Mouse (Mus musculus) 3134 (cell line): ENCODE data around the gene Lefty1.
A peak's percentile ranks its signal among the peaks of the same experiment; 100 is the strongest.
"Not testable (repeated sequence)": the region's sequence is repeated elsewhere in the genome, so short reads cannot be mapped to it uniquely, and the experiment has no call there.

Experiments
- DNase-seq: peaks from one replicate; pipeline ENCODE4 v3.0.0-alpha.2; 2011; ENCODE audit warnings: low spot score; ENCODE audit not compliant: insufficient read length; ENCODE audit errors: extremely low read depth

The Lefty1 gene

DNA sequence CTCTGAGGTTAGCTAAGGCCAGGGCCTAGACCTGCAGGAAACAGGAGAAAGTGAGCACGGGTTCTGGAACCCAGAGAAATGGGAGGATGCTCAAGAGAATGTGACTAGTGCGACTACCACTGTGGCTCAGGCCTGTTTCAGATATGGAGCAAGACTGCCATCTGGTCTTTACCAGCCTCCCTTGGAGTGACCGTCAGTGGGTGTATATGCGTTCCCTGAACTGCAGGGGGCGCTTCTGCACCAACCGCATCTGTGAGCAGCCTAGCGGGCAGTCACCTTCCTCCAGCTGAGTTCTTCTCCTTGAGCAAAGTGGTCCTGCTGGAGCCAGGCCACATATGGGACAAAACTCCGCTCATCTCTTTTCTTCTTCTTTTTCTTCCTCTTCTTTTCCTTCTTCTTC is 15.1 kb upstream of the Lefty1 start:
- peak; percentile 53 for DNase-seq

DNA sequence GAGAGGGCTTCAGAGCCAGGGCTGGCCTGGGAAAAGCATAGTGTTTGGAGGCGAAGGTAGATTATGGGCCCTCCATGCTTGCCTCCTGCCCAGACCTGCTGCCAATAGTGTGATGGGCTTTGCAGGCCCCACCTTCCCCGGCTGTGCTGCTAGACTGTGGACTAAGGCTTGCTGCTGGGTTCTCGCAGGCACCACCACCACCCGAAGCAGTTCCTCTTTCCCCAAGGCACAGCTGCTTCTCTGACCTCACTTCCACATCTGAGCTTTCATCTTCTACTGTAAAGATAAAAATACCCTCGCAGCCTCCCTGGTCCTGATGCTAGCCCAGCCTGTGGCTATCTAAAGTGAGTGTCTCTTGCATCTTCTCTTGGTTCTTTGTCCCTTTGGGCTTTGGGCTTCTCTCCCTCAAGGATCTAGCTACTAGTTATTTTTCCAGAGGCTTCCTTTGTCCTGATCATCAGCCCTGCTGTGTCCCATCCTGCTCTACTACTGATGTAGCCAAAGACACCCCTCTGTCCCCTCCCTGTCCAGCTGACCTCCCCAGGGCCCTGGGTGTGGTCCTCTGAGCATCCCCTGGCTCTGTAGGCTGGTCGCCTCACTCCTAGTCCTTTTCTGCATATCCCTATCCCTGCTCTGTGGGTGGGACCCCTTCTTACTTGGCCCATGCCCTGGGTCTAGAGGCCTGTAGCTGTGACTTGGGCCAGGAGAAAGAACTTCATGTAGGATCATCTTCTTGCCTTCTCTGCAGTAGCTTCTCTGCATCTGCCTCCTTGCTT is 12.4 kb upstream of the Lefty1 start:
- no peak for DNase-seq

DNA sequence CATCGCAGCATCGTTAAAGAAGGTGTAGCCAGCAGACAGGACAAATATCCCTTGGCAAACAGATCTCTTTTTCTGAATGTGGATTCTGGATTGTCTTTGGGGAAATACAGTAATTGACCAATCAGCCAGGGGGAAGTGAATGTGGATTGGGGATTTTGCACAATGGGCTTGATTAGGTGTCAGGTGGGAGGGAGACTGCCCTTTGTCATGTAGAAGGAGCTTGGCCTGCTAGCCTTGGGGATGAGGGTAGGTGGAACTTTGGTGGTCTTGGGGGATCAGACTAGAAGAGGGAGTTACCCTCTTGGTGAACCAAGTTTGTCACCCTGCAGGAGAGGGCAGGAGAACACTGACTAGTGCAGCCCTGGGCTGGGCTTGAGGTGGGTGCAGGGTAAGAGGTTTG is 10.1 kb upstream of the Lefty1 start:
- no peak for DNase-seq

DNA sequence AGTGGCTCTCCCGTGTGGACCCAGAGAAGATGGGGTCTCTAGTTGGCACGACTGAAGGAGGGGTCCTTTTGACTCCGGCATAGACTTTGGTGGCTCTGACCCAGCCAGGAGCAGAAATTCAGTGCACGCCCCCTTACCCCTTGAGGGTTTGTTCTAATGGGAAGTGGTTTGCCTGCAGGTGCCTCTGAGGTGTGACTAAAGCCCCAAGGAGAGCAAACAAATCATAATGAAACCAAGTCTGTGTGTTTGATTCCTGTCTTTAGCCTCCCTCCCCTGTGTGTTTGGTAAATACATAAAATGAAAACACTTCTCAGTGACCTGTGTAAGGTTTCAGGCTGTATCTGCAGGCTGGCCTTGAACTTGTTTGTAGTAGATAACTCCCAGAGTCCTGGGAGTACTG is 8.5 kb upstream of the Lefty1 start:
- no peak for DNase-seq

DNA sequence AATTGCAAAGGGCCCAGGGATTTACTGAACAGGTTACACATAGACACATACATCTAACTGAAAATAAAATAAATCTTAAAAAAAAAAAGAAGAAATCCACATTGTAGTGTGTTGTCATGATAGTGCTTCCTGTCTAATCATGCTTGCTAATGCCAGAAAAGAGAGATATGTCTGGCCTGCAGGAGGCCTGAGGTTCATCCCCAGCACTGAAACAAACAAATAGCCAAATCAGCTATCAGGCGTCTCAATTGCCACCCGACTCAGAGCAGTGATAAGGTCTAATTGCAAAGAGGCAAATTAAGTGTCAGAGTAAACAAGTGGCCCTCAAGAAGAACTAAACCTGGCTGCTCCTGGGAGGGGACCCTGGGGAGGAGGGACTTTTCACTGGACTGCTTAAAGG is 5.2 kb upstream of the Lefty1 start:
- no peak for DNase-seq

DNA sequence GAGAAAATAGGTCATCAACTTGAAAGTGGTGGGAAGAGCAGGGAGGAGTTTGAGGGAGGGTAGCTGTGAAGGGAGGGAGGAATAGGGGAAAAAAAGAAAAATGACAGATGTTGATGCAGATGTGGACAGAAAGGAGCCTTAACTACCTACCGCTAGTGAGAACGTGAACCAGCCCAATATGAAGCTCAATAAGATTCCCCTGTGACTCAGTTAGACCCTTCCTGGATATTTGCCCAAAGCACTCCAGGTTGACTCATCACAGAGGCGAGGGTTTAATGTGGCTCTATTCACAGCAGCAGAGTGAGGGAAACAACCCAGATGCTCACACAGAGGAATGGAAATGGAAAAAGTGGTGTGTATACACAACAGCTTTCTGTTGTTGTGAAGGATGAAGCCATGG is 3.7 kb upstream of the Lefty1 start:
- DNase-seq: peak; percentile 62

DNA sequence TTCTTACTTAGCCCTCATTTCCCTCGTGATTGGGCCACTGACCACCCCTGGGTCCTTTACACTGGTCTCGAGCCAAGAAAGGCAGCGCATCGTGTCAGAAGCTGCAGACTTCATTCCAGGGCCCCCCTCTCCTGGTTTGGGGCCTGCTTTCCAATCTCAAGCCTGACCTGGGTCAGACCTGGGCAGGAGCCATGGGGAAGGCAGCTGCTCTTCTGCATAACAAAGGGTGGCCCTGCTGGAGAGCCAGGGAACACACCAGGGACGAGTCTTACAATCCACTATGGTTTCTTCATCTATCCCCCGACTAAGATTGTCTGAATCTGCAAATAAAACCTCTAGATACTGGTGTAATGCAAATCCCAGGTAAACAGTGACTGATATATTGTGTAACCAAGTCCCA is 1.2 kb upstream of the Lefty1 start:
- no peak for DNase-seq

DNA sequence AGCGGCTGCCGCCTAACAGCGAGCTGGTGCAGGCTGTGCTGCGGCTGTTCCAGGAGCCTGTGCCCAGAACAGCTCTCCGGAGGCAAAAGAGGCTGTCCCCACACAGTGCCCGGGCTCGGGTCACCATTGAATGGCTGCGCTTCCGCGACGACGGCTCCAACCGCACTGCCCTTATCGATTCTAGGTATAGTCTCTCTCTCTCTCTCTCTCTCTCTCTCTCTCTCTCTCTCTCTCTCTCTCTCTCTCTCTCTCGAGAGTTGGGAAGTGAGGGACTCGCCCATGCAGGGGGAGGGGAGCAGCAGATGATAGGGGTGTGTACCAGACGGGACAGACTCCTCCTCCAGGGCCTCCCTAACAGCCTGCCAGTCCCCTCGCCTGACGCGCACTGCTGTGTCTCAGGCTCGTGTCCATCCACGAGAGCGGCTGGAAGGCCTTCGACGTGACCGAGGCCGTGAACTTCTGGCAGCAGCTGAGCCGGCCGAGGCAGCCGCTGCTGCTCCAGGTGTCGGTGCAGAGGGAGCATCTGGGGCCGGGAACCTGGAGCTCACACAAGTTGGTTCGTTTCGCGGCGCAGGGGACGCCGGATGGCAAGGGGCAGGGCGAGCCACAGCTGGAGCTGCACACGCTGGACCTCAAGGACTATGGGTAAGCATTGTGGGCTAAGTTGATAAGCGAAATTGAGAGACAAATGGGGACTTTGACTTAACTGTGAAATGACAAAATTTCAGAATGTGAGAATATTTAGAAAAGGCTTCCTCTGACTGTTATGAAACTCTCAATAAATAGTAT is 2.0 kb downstream of the Lefty1 start:
- not testable (repeated sequence) for DNase-seq

DNA sequence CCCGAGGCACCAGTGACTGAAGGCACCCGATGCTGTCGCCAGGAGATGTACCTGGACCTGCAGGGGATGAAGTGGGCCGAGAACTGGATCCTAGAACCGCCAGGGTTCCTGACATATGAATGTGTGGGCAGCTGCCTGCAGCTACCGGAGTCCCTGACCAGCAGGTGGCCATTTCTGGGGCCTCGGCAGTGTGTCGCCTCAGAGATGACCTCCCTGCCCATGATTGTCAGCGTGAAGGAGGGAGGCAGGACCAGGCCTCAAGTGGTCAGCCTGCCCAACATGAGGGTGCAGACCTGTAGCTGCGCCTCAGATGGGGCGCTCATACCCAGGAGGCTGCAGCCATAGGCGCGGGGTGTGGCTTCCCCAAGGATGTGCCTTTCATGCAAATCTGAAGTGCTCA is 2.8 kb downstream of the Lefty1 start:
- not testable (repeated sequence) for DNase-seq

DNA sequence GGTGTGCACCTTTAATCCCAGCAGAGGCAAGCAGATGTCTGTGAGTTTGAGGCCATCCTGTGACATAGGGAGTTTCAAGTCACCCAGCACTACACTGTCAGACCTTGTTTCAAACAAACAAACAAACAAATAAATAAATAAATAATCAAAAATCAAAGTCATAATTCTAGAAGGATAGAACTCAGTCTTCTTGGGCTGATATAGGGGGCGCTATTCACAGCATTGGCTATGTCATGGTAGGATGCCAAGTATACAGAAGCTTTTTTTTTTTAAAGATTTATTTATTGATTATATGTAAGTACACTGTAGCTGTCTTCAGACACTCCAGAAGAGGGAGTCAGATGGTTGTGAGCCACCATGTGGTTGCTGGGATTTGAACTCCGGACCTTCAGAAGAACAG is 4.0 kb downstream of the Lefty1 start:
- not testable (repeated sequence) for DNase-seq

DNA sequence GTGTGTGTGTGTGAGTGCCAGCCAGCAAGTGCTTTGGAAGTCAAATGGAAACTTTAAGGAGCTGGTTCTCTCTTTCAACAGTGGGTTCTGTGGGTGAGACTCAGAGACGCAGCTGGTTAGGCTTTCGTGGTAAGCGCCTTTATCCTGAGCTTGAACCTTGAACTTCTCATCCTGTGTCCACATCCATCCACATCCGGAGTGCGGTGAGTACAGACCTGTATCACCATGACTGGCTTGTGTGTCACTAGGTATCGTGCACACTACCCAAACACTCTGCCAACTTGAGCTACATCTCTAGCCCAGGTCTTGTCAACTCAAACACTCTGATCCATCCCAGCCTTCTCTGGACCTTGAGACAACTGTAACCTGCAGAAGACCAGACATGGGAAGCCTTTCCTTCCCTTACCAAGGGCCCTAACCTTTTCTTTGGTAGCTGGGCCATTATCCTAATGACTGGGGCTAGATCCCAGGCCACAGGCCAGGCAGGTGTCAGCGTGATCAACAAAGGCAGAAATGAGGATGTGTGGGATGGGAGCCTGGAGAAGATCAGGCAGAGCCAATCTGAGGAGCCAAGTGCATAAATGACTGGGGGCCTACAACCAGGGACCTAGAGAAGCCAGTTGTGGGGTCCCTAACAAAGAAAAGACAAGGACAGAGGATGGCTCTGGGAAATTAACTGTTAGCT is 6.1 kb downstream of the Lefty1 start:
- DNase-seq: no peak

DNA sequence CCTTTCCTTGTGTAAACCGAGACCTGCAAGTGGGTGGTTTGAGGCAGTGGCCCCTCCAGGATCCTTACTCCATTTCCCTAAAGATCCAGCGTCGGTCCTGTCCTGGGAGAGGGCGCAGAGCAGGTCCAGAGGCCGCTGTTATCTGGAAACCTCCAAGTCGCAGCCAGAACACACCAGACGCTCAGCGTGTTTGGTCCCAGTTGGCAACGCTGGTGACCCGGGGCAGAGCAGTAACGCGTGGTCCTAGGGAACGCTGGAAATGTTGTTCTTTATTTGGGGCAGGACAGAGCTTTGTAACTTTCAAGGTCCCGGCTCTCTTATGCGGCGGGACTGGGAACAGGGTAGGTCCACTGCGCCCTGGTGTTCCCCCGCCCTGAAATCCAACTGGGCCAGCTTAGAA is 6.9 kb downstream of the Lefty1 start:
- DNase-seq: no peak

DNA sequence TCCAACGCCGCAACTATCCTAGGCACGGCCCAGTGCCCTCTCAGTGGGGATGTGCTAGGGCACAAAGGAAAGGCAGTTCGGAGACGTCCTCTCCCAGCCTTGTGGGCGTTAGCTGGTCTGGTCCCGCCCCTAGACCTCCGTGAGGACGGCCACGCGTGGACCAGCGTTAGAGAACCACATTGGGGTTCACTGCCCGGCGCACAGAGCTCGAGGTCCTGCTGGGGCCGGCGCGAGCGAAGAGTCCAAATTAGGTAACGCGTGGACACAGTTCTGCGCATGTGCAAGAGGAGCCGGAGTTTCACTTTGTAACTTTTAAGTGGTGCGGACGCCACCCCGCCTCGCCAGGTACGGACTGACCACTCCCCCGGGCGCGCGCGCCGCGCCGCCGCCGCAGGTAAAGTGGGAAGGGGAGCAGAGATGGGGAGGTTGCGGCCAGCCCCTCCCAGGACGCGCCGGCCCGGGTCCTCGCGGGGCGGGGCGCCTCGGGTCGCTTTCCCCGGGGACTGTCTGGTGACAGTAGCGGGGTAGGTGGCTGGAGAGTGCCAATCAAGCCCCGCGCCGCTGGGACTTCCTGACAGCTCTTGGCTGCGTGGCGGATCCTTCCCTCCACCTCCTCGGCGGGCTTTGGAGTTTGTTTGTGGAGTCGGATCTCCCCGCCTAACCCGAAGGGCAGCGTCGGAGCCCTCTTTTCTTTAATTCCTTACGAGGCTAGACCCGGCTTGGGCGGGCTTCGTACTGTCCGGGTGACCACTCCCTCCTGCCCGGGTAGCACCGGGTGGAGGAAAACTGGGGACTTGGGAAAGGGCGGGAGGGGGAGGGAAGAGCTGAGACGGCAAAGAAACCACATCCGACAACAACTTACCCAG is 7.6 kb downstream of the Lefty1 start, which contains the start of gene Tmem63a:
TSS of gene Tmem63a (plus strand) at position 179 of the 866 bp plus-strand sequence.
- DNase-seq: peak; percentile 93

DNA sequence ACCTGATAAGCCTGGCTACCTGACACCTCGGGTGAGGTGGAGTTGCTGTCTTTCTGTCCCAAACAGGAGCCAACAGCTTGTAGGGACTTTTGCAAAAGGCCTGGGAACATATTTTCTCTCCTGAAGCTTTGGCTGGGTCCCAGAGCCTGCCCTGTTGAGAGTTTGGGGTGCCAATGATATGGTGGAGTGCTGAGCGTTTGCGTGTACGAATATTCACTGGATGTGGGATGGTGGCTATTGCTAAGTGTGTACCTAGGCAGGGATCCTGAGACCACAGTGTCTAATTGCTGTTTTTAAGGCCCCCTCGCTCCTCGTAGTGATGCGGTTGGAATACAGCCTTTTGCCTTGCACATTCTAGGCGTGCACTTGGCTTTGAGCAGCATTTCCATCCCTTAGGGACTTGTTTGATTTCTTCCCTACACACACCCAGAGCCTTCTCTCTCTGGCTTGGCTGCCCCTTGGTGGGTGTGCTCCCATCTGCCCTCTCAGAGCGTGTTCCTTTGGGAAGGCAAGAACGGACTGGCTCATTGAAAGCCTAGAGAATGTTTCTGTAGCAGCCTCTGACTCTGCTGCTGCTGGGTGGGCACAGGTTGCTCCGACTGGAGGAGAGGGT is 8.3 kb downstream of the Lefty1 start:
- DNase-seq: peak; percentile 39

DNA sequence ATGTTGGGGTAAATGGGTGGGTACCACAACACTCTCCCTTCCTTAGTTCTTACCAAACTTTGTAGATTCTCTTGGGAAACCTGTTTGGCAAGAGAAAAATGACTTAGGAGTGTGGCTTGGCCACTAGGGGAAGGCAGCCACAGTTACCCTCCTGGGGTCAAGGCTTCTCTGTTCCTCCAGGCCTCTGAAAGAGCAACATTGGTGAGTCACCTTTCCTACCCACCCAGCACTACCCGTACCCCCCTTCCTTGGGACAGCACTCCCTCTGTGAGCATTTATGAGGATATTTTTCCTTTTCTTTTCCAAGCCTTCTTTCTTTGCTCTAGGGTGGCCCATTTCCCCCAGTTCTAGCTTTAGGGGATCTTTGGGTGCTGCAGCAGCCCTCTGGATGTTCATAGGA is 9.1 kb downstream of the Lefty1 start:
- DNase-seq: peak; percentile 64

DNA sequence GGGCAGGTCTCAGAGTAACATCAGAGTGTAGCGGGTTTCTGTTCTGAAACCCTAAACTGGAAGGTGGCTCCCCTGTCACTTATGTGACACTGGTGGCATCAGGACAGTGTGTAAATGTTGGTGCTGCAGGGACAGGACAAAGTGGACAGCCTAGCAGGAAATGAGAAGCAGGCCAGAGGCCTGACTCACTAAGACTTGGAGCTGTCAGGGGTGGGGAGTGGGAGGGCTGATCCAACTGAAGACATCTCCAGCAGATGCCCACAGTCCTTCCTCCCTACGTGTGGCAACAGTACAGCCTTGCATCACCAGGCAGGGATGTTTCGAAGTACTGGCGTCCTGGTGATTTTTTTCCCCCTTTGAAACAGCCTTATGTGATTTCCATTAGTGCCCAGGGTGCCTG is 9.7 kb downstream of the Lefty1 start:
- peak; percentile 76 for DNase-seq

DNA sequence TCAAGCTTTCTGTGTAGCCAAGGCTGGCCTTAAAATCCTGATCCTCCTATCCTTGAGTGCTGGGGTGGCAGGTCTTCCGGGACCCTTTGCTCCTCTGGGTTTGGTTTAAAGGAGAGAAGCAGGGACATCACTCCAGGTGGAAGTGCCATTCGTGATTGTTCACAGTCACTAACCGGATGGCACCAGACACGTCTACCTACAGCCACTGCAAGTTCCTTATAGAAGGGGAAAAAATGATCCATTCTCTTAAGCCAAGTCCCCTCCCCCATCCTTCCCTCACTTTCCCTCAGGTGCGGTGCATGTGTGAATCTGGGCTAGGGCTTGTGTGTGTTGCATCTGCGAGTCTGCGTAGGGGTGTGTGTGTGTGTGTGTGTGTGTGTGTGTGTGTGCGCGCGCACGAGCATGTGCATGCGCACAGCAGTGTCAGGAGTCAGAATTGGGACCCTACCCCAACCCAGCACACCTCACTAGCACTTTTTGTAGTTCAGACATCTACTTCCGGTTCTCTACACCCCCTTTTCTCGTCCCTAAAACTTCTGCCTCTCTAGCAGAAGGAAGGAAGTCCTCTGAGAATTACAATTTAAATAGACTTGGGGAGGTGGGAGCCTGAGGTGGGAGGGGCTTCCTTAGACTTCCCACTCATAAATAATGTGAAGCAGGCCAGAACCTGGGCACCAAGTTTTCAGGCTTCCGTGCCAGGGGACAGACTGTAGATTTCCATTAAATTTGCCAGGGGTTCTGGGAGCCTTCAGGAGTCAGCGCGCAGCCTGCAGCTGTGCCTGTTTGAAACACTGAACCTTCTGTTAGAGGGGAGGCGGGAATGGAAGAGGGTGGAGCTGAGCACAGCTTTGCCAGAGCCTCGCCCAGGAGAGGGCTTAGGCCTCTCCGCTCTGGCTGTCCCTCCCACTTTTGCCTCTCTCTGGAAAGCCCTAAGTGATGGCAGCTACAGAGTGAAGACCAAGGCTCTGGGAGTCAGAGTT is 10.5 kb downstream of the Lefty1 start:
- peak; percentile 80 for DNase-seq

DNA sequence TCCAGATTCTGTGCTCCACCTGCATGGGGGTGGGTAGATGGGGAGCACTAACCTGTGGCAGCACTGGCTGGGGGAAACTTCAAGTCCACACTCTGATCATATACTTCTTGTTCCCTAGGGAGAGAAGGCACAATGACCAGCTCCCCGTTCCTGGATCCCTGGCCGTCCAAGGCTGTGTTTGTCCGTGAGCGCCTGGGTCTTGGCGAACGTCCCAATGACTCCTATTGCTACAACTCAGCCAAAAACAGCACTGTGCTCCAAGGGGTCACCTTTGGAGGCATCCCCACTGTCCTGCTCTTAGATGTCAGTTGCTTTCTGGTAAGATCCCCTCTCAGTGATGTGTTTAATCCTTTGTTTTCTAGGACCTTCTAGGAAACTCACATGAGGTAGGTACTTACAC is 11.6 kb downstream of the Lefty1 start:
- DNase-seq: no peak
